29 mouse cellular contexts compared by ENCODE assay signal in genomic region chr6:84710831-84711230, GRCm38 (mm10).
DNase-seq lines count a peak whose midpoint lies in the region; ATAC-seq lines count a peak whose summit lies in the region.
"Had no signal": no experiment of that assay in that cellular context is flagged by ENCODE, and none has a peak within 500 bp of the region (broad histone marks: within the 10 kb centered on the region; RNA-seq: fewer than 3 reads in every experiment).

No protein-coding gene starts in this region.

- no peaks in the 10 kb centered on the region for H3K9me3 ChIP-seq in embryonic facial prominence, embryonic 11.5 days (replicated peaks; ENCODE audit: control insufficient read depth, low read length)
- H3K9me3 ChIP-seq in embryonic facial prominence, embryonic 14.5 days (ENCODE audit: control insufficient read depth, low read length) = no peaks in the 10 kb centered on the region
- H3K9me3 ChIP-seq: forebrain, embryonic 10.5 days; forebrain, embryonic 13.5 days; G1E; heart, embryonic 10.5 days; heart, embryonic 13.5 days had no signal

- H3K4me3 ChIP-seq in embryonic facial prominence, embryonic 11.5 days (ENCODE audit: low read depth, low read length) = no peak overlapping the region
- H3K4me3 ChIP-seq in embryonic facial prominence, embryonic 14.5 days (ENCODE audit: low read depth, low read length) = no peak overlapping the region
- H3K4me3 ChIP-seq: forebrain, embryonic 10.5 days; forebrain, embryonic 13.5 days; heart, adult 2 months; heart, embryonic 10.5 days; heart, embryonic 13.5 days had no signal

- no peaks in the 10 kb centered on the region for H3K4me1 ChIP-seq in embryonic facial prominence, embryonic 11.5 days (ENCODE audit: control insufficient read depth, insufficient read depth, low read length)
- no peaks in the 10 kb centered on the region for H3K4me1 ChIP-seq in embryonic facial prominence, embryonic 14.5 days (ENCODE audit: control insufficient read depth, insufficient read depth, low read length)
- H3K4me1 ChIP-seq: forebrain, embryonic 10.5 days; forebrain, embryonic 13.5 days; heart, embryonic 10.5 days; heart, embryonic 13.5 days had no signal

- ATAC-seq in embryonic facial prominence, embryonic 11.5 days (replicated peaks; ENCODE audit: insufficient number of reproducible peaks, low FRiP score, low TSS enrichment, low read depth) = no peak
- ATAC-seq in embryonic facial prominence, embryonic 14.5 days (ENCODE audit: low read depth) = no peak
- ATAC-seq: forebrain, embryonic 13.5 days; forebrain, embryonic 16.5 days; hindbrain, postnatal 0 days; inflammation-experienced regulatory T-cells, adult 6 months; intestine, embryonic 16.5 days had no signal

- 66% methylated on average over 6 of the region's 6 CpGs for WGBS in embryonic facial prominence, embryonic 11.5 days
- WGBS in embryonic facial prominence, embryonic 14.5 days = 58% methylated on average over 6 of the region's 6 CpGs

- no peak overlapping the region for H3K4me2 ChIP-seq in embryonic facial prominence, embryonic 11.5 days (ENCODE audit: low read depth, low read length)
- H3K4me2 ChIP-seq in embryonic facial prominence, embryonic 14.5 days (ENCODE audit: low read depth, low read length) = no peak overlapping the region
- H3K4me2 ChIP-seq: forebrain, embryonic 13.5 days; heart, embryonic 13.5 days; hindbrain, embryonic 14.5 days had no signal

- DNase-seq in embryo, embryonic 11 days = peak; percentile 22
- DNase-seq in embryo, embryonic 9.5 days (ENCODE audit: extremely low spot score) = no peak
- peak; percentile 72 for DNase-seq in embryonic facial prominence, embryonic 11.5 days (ENCODE audit: low spot score)
- peak; percentile 52 for DNase-seq in embryonic facial prominence, embryonic 14.5 days (ENCODE audit: low spot score)
- DNase-seq in cerebellum, adult 11-12 months = no peak
- no peak for DNase-seq in MN1 (ENCODE audit: low spot score)
- DNase-seq: adrenal gland, adult 2 months; adrenal gland, postnatal 14 days; B cell, adult 2 months; cerebellum, adult 18-20 months; cerebellum, adult 9-10 months; cerebellum, postnatal 14 days; gastrocnemius, postnatal 10 days; gastrocnemius, postnatal 36 days; heart, adult 2 months; heart, postnatal 14 days; heart, postnatal 4 days; kidney, adult 18-20 months had no signal

- H3K9ac ChIP-seq in embryonic facial prominence, embryonic 11.5 days (replicated peaks; ENCODE audit: low read length) = no peak overlapping the region
- no peak overlapping the region for H3K9ac ChIP-seq in embryonic facial prominence, embryonic 14.5 days (ENCODE audit: low read depth, low read length)
- H3K9ac ChIP-seq: forebrain, embryonic 13.5 days; heart, embryonic 13.5 days; hindbrain, embryonic 14.5 days had no signal

- no peaks in the 10 kb centered on the region for H3K27me3 ChIP-seq in embryonic facial prominence, embryonic 11.5 days (ENCODE audit: control insufficient read depth, insufficient read depth, low read length)
- no peaks in the 10 kb centered on the region for H3K27me3 ChIP-seq in embryonic facial prominence, embryonic 14.5 days (replicated peaks; ENCODE audit: control insufficient read depth, insufficient read depth, low read length)
- H3K27me3 ChIP-seq: CH12.LX; forebrain, embryonic 13.5 days; heart, embryonic 13.5 days had no signal

- no peak overlapping the region for H3K27ac ChIP-seq in embryonic facial prominence, embryonic 11.5 days (replicated peaks; ENCODE audit: low read depth, low read length)
- no peak overlapping the region for H3K27ac ChIP-seq in embryonic facial prominence, embryonic 14.5 days (replicated peaks; ENCODE audit: low read depth, low read length)
- H3K27ac ChIP-seq: forebrain, embryonic 10.5 days; forebrain, embryonic 13.5 days; heart, adult 2 months; heart, embryonic 10.5 days; heart, embryonic 13.5 days; hindbrain, embryonic 14.5 days; hindbrain, postnatal 0 days had no signal

- no peaks in the 10 kb centered on the region for H3K36me3 ChIP-seq in embryonic facial prominence, embryonic 11.5 days (replicated peaks; ENCODE audit: control insufficient read depth, insufficient read depth, low read depth, low read length)
- no peaks in the 10 kb centered on the region for H3K36me3 ChIP-seq in embryonic facial prominence, embryonic 14.5 days (ENCODE audit: control insufficient read depth, insufficient read depth, low read length)
- H3K36me3 ChIP-seq: forebrain, embryonic 10.5 days; G1E; heart, embryonic 10.5 days; heart, embryonic 13.5 days had no signal

Comparison
In these comparisons a context has a peak if more than half of its experiments do, and no peak if none do; other contexts are left out.
1. DNase-seq: peak in embryo, embryonic 11 days (single experiment), embryonic facial prominence, embryonic 11.5 days (single experiment) and embryonic facial prominence, embryonic 14.5 days (single experiment); none in embryo, embryonic 9.5 days (single experiment), cerebellum, adult 11-12 months (single experiment) and MN1 (single experiment).